Mouse (Mus musculus): ENCODE data around the gene Pou5f1. TPM values are rescaled to one million over a fixed set of nuclear protein-coding genes. Genes with fewer than 3 reads are reported as not detected.
A peak's percentile ranks its signal among the peaks of the same experiment; 100 is the strongest.
"Not testable (repeated sequence)": the region's sequence is repeated elsewhere in the genome, so short reads cannot be mapped to it uniquely, and the experiment has no call there.

The Pou5f1 gene
- total RNA-seq (2017) = 0.49 TPM in 1 of 2 replicates, not detected in the other

DNA sequence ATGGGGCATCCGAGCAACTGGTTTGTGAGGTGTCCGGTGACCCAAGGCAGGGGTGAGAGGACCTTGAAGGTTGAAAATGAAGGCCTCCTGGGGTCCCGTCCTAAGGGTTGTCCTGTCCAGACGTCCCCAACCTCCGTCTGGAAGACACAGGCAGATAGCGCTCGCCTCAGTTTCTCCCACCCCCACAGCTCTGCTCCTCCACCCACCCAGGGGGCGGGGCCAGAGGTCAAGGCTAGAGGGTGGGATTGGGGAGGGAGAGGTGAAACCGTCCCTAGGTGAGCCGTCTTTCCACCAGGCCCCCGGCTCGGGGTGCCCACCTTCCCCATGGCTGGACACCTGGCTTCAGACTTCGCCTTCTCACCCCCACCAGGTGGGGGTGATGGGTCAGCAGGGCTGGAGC lies at the start of gene Pou5f1:
Pou5f1 (plus strand) TSS at position 243 of the 400 bp plus-strand sequence.
- ATAC-seq (ENCODE audit: extremely low read depth, insufficient number of reproducible peaks, low FRiP score, poor library complexity, severe bottlenecking) = no peak

DNA sequence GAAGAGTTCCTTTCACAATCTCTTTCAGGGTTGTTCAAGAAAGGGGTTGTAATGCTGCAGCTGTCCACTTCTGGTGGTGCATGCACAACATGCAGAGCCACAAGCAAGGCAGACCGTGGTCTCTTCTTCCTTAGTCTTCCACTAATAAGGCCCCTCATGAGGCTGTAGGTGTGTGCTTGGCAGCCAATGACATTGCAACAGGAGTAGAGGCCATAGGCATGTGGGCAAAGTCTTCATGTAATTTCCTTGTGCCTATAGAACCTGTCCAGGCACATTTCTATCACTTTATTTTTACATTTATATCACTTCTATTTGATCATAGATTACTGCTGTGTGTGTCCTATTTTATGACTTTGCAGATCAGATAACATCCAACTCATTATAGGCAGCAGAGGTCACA lies 47.6 kb upstream of the Pou5f1 start:
- ATAC-seq (ENCODE audit: extremely low read depth, insufficient number of reproducible peaks, low FRiP score, poor library complexity, severe bottlenecking) = not testable (repeated sequence)

DNA sequence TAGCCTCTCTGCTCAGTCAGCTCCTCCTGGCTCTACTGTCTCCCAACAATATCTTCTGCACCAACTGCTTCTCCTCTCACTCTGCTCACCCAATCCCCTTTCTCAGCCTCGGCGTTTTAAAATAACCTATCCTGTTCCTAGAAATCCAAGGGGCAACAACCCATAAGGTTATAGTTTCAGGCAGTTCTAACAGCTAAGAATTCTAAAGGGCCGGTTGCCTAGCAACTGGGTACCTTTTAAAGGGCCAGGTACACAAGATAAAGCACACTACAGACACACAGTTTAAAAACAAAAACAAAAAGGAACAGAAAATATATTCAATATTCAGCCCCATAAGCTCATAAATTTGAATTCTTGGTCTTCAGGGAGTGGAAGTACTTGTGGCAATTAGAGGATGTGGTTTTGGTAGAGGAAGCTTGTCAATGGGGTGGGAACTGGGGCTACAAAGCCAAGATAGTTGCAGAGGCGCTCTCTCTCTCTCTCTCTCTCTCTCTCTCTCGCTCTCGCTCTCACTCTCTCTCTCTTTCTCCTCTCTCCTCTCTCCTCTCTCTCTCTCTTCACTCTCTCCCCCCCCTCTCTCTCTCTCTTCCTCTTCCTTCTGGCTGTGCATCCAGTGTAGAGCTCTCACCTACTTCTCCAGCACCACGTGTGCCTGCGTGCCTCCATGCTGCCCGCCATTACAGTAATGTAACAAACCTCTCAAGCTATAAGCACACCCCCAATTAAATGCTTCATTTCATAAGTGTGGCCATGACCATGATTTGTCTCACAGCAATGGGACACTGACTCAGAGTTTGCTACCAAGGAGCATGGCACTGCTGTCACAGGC lies 45.1 kb upstream of the Pou5f1 start:
- peak; percentile 65; the same call in 1 of the 2 replicates for ATAC-seq (ENCODE audit: extremely low read depth, insufficient number of reproducible peaks, low FRiP score, poor library complexity, severe bottlenecking)

DNA sequence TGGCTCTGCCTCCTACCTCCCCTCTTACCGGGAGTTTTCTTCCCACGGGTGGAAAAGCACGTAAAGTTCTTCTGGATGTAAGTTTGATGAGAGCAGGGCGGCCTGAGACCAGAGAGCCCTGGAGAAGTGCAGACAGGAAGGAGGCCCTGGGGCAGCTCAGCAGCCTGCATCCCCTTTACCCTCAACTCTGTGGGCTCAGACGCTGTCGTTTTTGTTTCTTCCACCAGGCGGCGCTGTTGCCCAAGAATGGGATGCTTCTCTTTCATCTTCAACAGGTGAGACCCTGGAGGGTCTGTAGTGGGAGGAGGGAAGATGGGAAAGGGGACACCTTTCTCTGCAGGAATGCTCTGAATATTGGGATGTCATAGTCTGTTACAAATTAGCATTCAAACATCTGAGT lies 40.2 kb upstream of the Pou5f1 start:
- not testable (repeated sequence) for ATAC-seq (ENCODE audit: extremely low read depth, insufficient number of reproducible peaks, low FRiP score, poor library complexity, severe bottlenecking)

DNA sequence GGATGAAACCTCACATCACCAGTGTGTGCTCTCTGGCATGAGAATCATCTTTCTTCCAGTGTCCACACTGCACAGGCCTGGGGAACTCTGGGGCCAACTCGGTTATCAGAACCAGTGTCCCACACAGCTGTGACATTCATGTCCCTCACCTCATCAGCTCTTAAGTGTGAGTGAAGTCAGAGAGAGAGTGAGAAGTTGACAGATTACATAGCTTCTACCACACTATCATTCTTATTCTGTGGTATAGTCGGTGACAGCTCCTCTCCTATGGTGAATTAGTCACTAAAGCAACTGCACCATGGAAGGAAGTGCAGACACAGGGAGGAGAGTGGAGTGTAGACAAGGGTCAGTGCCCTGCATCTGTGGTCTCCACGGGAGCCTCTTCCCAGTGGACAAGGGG lies 36.9 kb upstream of the Pou5f1 start:
- not testable (repeated sequence) for ATAC-seq (ENCODE audit: extremely low read depth, insufficient number of reproducible peaks, low FRiP score, poor library complexity, severe bottlenecking)

DNA sequence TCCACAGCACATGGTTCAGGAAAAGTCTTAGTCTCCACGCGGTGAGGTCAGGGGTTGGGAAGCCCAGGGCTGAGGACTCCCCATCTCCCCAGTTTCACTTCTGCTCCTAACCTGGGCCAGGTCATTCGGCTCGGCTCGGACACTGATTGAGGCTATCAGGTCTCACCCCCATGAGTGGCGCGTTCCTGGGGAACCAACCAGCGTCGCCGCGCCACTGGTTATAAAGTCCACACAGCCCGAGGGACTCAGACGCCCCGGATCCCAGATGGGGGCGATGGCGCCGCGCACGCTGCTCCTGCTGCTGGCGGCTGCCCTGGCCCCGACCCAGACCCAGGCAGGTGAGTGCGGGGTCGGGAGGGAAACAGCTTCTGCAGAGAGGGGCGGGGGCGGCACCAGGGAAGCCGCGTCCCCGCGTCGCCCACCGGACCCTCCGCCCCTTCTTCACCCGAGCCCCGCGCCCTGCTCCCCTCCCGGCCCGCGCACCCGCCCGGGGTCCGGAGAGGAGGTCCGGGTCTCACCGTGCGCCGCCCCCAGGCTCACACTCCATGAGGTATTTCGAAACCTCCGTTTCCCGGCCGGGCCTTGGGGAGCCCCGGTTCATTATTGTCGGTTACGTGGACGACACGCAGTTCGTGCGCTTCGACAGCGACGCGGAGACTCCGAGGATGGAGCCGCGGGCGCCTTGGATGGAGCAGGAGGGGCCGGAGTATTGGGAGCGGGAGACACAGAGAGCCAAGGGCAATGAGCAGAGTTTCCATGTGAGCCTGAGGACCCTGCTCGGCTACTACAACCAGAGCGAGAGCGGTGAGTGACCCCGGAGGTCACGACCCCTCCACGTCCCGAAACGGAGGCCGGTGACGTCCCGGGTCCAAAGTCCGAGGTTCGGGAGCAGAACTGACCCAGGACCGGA lies 35.7 kb upstream of the Pou5f1 start, which contains the start of gene H2-Q10:
H2-Q10 (plus strand) TSS at position 248 of the 910 bp plus-strand sequence.
- peak; percentile 46 for ATAC-seq (ENCODE audit: extremely low read depth, insufficient number of reproducible peaks, low FRiP score, poor library complexity, severe bottlenecking)

DNA sequence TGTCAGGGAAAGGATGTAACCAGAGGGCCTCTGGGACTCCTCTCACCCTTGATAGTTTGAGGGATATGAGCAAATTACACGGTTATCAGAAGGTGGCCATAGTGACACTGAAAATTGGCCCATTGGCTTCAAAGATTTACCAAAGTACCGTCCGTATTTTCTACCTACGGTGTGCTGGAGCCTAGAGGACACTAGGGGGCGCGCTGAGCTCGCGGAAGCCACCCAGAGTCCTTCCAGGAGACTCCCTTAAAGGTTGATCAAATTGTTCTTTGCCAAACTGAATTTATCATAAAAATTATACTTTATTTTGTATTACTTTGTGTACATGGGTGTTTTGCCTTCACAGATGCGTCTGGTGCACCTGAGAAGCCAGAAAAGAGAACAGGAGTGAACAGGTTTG lies 21.8 kb upstream of the Pou5f1 start:
- peak; percentile 85; the same call in 1 of the 2 replicates for ATAC-seq (ENCODE audit: extremely low read depth, insufficient number of reproducible peaks, low FRiP score, poor library complexity, severe bottlenecking)

DNA sequence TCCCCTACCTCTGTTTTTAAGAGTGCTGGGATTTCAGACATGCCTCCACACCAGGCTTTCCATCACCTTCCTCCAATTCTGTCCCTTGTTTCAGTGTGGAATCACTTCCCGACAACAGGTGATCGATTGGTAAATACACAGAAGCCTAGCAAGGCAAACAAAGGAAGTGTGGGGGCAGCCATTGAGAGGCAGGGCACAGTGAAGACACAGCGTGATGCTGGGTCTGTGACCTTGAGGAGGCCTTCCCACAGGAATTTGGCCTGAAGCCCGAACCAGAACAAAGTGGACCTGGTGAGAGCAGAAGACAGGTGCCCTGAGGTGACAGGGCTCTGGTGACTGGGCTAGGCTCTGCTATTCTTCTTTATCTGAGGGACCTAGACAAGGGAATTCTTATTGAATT lies 20.1 kb upstream of the Pou5f1 start:
- ATAC-seq (ENCODE audit: extremely low read depth, insufficient number of reproducible peaks, low FRiP score, poor library complexity, severe bottlenecking) = no peak

DNA sequence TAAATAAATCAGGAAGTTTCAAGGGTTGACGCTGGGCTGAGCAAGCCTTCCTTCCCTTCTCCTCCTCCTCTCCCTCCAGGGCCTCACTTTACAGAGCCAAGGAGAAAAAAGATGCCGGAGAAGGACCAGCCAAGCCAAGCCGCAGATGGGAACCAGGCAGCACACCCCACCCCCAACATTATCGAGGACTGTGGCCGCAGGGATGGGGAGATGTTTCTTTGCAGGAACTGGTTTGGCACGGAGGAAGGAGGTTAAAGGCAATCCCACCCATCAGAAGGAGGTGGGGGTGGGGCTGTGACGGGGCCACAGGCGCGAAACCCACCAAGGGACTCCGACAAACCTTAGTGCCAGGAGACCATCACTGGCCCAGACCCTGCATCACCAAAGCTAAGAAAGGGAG lies 19.1 kb upstream of the Pou5f1 start:
- ATAC-seq (ENCODE audit: extremely low read depth, insufficient number of reproducible peaks, low FRiP score, poor library complexity, severe bottlenecking) = no peak

DNA sequence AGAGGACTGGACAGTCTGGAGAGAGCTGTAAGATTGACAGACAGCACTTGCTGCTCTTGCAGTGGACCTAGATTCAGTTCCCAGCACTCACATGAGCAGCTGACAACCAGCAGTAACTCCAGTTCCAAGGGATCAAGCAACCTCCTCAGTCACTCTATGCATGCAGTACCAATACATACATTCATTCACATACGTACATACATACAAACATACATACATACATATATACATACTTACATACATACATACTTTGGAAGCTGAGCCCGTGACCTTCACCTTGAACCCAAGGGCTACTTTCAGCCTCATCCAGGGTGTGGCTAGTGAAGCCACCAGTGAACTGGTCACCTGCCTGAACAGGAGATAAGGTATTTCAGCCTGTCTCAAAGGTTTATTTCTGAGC lies 17.8 kb upstream of the Pou5f1 start:
- ATAC-seq (ENCODE audit: extremely low read depth, insufficient number of reproducible peaks, low FRiP score, poor library complexity, severe bottlenecking) = no peak

DNA sequence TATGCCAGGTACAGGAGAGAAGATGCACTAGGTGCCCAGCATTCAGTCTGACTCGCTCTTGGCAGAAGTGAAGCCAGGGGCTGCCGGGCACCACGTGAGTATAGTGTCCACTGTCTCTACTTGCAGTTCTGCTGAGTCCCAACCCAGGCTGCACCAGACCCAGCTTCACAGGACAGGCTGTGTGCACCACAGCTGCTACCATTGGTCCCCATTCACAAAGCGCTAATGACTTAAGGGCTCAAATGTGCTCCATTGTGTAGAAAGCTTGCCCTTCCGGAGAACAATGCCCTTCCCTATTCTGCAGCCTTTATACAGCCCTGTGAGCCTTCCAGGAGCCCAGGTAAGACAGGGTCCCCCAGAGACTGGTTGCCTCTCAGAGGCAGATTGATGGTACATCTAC lies 15.5 kb upstream of the Pou5f1 start:
- no peak for ATAC-seq (ENCODE audit: extremely low read depth, insufficient number of reproducible peaks, low FRiP score, poor library complexity, severe bottlenecking)

DNA sequence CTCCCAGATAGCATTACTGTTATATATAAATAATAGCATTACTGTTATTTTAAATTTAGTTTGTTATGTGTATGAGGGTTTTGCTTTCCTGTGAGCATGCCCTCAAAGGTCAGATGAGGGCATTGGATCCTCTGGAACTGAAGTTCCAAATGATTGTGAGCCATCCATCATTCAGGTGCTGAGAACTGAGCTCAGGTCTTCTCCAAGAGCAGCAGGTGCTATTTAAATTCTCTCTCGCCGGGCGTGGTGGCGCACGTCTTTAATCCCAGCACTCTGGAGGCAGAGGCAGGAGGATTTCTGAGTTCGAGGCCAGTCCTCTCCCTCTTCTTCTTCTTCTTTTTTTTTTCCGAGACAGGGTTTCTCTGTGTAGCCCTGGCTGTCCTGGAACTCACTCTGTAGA lies 8.7 kb upstream of the Pou5f1 start:
- no peak for ATAC-seq (ENCODE audit: extremely low read depth, insufficient number of reproducible peaks, low FRiP score, poor library complexity, severe bottlenecking)

DNA sequence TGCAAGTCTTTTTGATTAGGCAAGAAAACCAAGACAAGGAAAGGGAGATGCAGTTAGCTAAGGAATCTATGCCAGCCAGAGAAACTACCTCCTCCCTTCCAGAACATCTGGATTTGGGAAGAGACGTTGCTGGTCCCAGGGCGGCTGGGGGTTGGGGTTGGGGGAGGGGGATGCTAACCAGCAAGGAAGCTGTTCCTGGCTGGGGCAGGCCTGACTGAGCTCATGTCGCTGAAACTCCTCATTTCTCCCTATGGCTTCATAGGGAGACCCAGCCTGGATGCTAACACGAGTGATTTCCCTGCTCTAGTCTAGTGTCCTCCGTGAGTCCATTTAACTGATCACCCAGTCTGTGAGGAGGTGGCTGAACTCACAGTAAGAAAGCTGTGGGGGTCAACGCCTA lies 3.6 kb upstream of the Pou5f1 start:
- no peak for ATAC-seq (ENCODE audit: extremely low read depth, insufficient number of reproducible peaks, low FRiP score, poor library complexity, severe bottlenecking)

DNA sequence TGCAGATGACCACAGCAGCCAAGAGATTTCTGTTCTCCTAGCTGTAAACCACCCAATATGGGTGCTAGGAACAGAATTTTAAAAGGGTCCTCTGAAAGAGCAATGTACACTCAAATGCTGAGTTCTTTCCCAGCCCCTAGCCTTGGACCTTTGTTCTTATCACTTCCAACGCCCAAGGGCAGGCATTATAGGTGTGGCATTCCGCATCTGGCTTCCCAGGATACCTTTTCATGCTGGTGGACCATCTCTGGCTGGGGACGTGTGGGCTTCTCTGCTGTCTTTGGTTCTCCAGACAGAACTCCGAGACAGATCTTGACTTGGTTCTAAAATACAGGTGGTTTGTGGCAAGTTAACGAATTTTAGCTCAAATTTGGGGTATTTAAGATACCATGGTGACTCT lies 3.1 kb upstream of the Pou5f1 start:
- ATAC-seq (ENCODE audit: extremely low read depth, insufficient number of reproducible peaks, low FRiP score, poor library complexity, severe bottlenecking) = no peak

DNA sequence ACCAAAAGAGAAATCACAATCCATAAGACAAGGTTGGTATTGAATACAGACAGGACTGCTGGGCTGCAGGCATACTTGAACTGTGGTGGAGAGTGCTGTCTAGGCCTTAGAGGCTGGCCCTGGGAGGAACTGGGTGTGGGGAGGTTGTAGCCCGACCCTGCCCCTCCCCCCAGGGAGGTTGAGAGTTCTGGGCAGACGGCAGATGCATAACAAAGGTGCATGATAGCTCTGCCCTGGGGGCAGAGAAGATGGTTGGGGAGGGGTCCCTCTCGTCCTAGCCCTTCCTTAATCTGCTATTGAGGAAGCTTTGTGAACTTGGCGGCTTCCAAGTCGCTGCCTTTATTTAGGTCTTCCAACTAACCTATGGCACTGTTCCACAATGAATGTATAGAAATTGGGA lies 2.0 kb upstream of the Pou5f1 start:
- ATAC-seq (ENCODE audit: extremely low read depth, insufficient number of reproducible peaks, low FRiP score, poor library complexity, severe bottlenecking) = no peak

DNA sequence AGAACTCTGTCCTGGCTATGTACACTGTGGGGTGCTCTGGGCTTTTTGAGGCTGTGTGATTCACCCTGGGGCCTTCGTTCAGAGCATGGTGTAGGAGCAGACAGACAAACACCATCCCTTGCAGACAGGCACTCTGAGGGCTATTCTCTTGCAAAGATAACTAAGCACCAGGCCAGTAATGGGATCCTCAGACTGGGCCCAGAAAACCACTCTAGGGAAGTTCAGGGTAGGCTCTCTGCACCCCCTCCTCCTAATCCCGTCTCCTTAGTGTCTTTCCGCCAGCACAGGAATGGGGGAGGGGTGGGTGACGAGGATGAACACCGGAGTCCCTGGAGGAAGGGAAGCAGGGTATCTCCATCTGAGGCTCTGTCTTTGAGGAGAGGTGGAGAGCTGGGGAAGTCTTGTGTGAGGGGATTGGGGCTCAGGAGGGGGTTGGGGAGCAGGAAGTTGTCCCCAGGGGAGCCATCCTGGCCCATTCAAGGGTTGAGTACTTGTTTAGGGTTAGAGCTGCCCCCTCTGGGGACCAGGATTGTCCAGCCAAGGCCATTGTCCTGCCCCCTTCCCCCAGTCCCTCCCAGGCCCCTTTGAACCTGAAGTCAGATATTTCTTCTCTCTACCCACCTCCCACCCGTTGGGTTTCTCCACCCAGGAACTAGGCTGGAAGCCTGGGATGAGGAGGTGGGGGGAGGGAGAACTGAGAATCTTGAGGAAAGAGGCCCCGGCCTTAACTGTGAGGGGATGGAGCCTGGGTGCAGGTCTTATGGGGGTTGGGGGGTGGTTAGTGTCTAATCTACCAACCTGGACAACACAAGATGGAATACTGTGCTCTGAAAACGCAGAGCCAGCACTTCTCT lies 963 bp upstream of the Pou5f1 start:
- ATAC-seq (ENCODE audit: extremely low read depth, insufficient number of reproducible peaks, low FRiP score, poor library complexity, severe bottlenecking) = no peak

DNA sequence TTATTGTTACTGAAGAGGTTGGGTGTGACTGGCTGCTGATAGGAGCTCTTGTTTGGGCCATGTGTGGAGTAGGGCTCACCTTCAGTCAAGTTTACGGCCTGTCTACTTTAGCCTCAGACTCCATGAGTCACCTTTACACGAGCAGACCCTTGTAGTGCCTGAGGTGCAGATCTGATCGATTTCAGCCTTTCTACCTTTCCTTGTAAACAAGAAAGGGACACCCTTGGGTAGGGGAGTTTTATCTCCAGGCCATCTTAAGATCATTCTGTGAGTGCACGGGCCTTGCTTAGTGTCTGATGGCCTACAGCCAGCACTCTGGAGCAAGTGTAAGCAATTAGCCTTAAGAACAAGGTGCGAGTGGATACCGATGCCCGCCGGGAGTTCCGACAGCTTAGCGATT lies 1.1 kb downstream of the Pou5f1 start:
- ATAC-seq (ENCODE audit: extremely low read depth, insufficient number of reproducible peaks, low FRiP score, poor library complexity, severe bottlenecking) = no peak

DNA sequence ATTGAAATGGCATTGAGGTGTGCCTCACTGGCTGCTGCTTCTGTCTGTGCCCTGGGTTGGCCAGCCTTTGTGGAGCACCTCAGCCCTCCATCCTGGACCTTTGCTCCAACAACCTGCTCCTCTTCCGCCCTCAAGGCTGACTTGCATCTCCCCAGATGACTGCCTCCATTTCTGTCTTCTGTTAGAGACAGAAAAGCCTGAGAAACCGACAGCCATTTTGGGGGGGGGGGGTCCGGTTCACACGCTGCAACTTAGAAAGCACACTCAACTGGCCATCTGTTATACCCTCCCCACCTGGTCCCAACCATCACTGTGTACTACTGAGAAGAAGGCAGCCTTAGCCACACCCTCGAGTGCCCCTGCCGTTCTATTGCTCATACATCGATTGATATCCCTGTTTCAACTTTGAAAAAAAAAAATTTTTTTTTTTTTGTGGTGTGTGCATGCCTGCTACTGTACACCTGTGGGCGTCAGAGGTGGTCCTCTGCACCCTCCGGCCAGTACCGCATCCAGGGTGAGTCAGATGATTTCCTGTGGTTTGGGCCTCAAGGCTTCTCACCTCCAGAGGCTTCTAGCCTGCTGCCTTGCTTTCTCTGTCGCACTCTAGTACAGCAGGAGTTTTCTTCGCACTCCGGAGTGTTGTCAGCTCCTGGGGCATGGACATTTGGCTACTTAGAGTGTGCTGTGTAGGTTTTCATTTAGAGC lies 1.9 kb downstream of the Pou5f1 start:
- ATAC-seq (ENCODE audit: extremely low read depth, insufficient number of reproducible peaks, low FRiP score, poor library complexity, severe bottlenecking) = no peak

All from neutrophil, adult 5-6 weeks (primary cell).